Mouse (Mus musculus) neural tube, embryonic 11.5 days (tissue): ENCODE measurements around the gene Cdk10. TPM values are rescaled to one million over a fixed set of nuclear protein-coding genes. Genes with fewer than 3 reads are reported as not detected.
A peak's percentile ranks its signal among the peaks of the same experiment; 100 is the strongest.

Experiments
- ATAC-seq: fragments of 200-750 bp; cut with Nextera tagmentation; 2 replicates; pipeline ENCODE4 v1.8.0; 2017; ENCODE audit warnings: moderate number of reproducible peaks, mild to moderate bottlenecking, moderate TSS enrichment, moderate library complexity; ENCODE audit not compliant: insufficient read depth, low FRiP score, low TSS enrichment
- DNase-seq: peaks from one replicate; pipeline ENCODE4 v3.0.0-alpha.2; 2015; ENCODE audit warnings: low spot score
- H3K27ac ChIP-seq: fragments of 300-500 bp; sonication (generic); 2 replicates; pipeline ENCODE4 v1.5.1; 2014; ENCODE audit warnings: low read depth, mild to moderate bottlenecking, low read length
- H3K27me3 ChIP-seq: fragments of 300-500 bp; sonication (generic); 2 replicates; pipeline ENCODE4 v1.6.1; 2014; ENCODE audit warnings: mild to moderate bottlenecking, low read length, mixed read lengths; ENCODE audit not compliant: control insufficient read depth, insufficient read depth
- H3K36me3 ChIP-seq: fragments of 300-500 bp; sonication (generic); 2 replicates; pipeline ENCODE4 v1.6.1; 2014; ENCODE audit warnings: mild to moderate bottlenecking, low read length, moderate library complexity, mixed read lengths; ENCODE audit not compliant: control insufficient read depth, insufficient read depth
- H3K4me1 ChIP-seq: fragments of 300-500 bp; sonication (generic); 2 replicates; pipeline ENCODE4 v1.6.1; 2014; ENCODE audit warnings: low read length, mixed read lengths; ENCODE audit not compliant: control insufficient read depth, insufficient read depth
- H3K4me2 ChIP-seq: fragments of 300-500 bp; sonication (generic); 2 replicates; pipeline ENCODE4 v1.6.1; 2014; ENCODE audit warnings: low read depth, mild to moderate bottlenecking, moderate library complexity
- H3K4me3 ChIP-seq: fragments of 300-500 bp; sonication (generic); 2 replicates; pipeline ENCODE4 v1.5.1; 2014; ENCODE audit warnings: low read depth, low read length
- H3K9ac ChIP-seq: fragments of 300-500 bp; sonication (generic); 2 replicates; pipeline ENCODE4 v1.6.1; 2014; ENCODE audit warnings: mild to moderate bottlenecking, low read length
- H3K9me3 ChIP-seq: fragments of 300-500 bp; sonication (generic); 2 replicates; pipeline ENCODE4 v1.6.1; 2016; ENCODE audit warnings: low read length; ENCODE audit not compliant: control insufficient read depth
- WGBS: fragments of 180-500 bp; shearing (Covaris S2); extraction: QIAGEN DNeasy Blood & Tissue Kit; methylation state at CpG from one replicate; pipeline ENCODE4 v1.1.7; 2014; 5-methylcytosine and 5-hydroxymethylcytosine counted together
- polyA plus RNA-seq: library from polyadenylated mRNA; unstranded; fragments of >200 nt; fragmentation: Nextera tagmentation; extraction: Ambion mirVana; gene quantifications from 2 replicates; pipeline ENCODE4 v1.2.1, GENCODE M21; 2014

Cdk10 gene
- polyA plus RNA-seq, 1 experiment from 2014 or later: 35.5 TPM

DNA sequence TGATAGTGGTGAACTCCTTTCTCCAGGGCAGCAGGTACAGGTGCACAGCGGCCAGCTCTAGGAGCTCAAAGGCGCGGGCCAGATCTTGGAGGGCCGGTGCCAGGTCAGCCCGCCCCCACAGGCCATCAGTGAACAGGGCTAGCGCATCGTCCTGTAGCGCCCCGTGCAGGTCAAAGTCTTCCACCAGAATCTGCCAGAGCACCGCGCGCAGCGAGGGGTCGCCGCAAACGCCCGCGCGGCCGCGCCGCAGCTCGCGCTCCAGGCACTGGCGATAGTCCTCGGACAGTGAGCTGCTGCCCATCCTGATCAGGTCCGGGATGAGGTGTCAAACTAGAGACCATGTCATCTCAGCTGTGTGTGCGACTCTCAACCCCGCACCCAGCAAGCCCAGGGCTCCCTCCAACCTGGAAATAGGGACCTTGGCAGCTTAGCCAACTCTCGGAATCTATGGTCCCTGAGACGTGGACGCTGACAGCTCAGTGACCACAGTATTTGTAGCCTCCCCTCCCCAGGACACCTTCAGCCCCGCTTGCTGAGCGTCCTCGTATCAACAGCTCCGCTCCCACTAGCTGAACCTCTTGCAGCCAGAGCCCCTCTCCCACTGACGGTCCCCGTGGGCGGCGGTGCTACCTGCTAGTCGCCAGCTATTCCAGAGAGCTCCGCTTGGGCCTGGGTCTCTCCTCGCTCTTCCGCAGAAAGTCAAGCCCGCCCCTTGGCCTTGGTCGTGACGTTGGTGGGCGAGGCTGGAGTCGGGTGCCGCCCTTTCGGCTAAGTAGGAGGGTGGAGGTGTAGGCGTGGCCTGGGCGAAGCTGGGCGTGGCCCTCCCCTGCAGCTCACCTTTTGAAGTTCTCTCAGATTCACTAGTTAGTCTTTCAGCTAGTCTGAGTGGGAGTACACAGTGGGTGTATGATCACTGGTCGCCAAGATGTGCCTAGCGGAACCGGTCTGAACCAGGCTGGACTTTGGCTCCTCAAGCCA lies 11.2 kb downstream of the Cdk10 start, which contains the start of gene Spata2l:
TSS of gene Spata2l (minus strand) at position 714 of the 978 bp plus-strand sequence.
- no peak within 1 kb of the TSS for H3K27ac ChIP-seq
- peaks cover 9% of the 10 kb centered on the region; the same call in 1 of the 2 replicates for H3K4me1 ChIP-seq
- H3K9me3 ChIP-seq: no peaks in the 10 kb centered on the region
- H3K27me3 ChIP-seq: peaks cover 14% of the 10 kb centered on the region
- peak within 1 kb of the TSS; percentile 75 for H3K4me2 ChIP-seq
- peak; percentile 89 for DNase-seq
- peak; percentile 84 for ATAC-seq
- 2% methylated on average over 57 of the region's 57 CpGs for WGBS
- H3K36me3 ChIP-seq: no peaks in the 10 kb centered on the region
- H3K4me3 ChIP-seq: peak within 1 kb of the TSS; percentile 39
- H3K9ac ChIP-seq: peak within 1 kb of the TSS; percentile 49

DNA sequence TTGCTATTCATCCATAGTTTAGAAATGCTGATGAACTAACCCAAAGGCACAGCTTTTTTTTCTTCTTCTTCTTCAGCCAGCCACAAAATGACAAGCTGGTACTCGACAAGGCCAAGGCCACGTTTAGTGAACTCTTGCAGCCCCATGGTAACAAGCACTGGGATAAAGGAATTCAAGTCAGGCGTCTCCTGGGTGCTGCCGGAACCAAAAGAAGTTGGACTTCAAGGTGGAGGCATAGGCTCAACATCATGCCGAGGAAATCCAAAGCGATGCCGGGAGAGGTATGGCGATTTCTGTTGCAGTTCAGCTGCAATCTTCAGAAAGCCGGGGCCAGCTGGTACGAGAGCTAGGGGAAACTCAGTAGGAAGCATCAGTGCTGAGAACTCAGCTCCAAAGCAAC lies 14.8 kb downstream of the Cdk10 start:
- Histone ChIP-seq H3K4me1 (peaks cover 9% of the 10 kb centered on the region; the same call in 1 of the 2 replicates), H3K9me3 (no peaks in the 10 kb centered on the region), H3K27me3 (peaks cover 14% of the 10 kb centered on the region), H3K4me2 (no peak overlapping the region), H3K4me3 (no peak overlapping the region), H3K9ac (no peak overlapping the region), H3K36me3 (0 out of 2 replicates have a peak, but pooled peaks cover 2% of the 10 kb centered on the region), H3K27ac (no peak overlapping the region)
- no peak for DNase-seq
- ATAC-seq: no peak
- WGBS: 88% methylated on average over 10 of the region's 10 CpGs

DNA sequence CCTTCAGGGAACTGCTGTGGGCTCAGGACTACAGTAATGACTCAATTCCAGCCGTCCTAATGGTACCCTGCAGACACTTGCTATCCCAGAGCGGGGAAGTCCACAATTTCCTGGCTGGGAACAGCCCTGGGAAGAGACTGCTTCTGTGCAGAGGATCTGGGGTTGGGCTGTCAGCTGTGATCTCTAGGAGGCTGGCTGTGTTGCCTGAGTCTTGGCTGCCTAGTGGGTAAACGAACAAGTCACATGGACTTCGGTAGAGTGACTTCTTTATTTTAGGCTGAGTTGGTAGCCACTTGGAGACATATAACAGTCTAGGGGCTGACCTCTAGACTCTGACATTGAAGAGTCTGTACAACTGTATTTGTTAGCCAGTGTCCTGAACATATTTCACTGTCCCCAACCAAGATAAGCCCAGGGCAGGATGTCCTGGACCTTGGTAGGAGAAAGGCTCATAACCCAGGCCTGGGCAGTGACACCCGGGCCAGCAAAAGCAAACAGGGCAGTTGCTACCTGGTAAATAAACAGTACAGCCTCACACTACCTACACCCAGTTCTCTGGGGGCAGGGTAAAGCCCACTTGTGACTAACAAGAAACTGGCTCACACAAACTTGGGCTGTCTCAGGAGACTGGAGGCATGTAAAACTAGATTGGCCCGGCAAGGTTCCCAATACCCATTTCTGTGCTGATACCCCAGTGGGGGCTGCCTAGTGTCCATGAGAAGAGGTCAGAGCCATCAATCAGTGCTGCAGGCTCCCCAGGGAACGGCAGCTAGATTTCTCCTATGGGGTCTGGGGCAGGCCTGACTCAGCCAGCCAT lies 17.7 kb downstream of the Cdk10 start:
- H3K27me3 ChIP-seq: no peaks in the 10 kb centered on the region
- no peak overlapping the region for H3K9ac ChIP-seq
- no peaks in the 10 kb centered on the region for H3K4me1 ChIP-seq
- no peak for ATAC-seq
- H3K4me2 ChIP-seq: no peak overlapping the region
- H3K36me3 ChIP-seq: peaks cover 15% of the 10 kb centered on the region
- H3K9me3 ChIP-seq: no peaks in the 10 kb centered on the region
- no peak for DNase-seq
- H3K4me3 ChIP-seq: no peak overlapping the region
- WGBS: 85% methylated on average over 7 of the region's 7 CpGs
- H3K27ac ChIP-seq: no peak overlapping the region

DNA sequence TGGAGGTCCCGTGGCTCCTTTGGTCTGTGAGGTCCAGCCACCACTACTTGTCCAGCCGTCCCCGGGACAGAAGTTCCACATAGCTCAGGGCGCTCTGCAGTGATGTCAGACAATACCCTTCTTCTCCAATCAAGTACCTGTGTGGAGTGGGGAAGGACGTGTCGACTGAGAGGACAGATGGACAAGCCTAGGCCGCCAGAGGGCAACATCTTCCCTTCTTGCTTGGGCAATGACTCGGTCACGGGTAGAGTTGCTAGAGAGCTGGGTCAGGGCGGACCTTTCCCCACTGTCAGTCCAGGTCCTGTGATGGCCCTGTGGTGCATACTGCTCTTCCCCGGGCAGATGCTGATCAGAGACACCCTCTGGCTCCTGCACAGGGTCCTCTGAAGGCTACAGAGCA lies 18.4 kb downstream of the Cdk10 start:
- DNase-seq: no peak
- Histone ChIP-seq H3K27me3 (no peaks in the 10 kb centered on the region), H3K4me3 (no peak overlapping the region), H3K27ac (no peak overlapping the region), H3K9ac (no peak overlapping the region), H3K36me3 (peaks cover 22% of the 10 kb centered on the region), H3K4me1 (no peaks in the 10 kb centered on the region), H3K9me3 (no peaks in the 10 kb centered on the region), H3K4me2 (no peak overlapping the region)
- 74% methylated on average over 11 of the region's 11 CpGs for WGBS
- no peak for ATAC-seq

DNA sequence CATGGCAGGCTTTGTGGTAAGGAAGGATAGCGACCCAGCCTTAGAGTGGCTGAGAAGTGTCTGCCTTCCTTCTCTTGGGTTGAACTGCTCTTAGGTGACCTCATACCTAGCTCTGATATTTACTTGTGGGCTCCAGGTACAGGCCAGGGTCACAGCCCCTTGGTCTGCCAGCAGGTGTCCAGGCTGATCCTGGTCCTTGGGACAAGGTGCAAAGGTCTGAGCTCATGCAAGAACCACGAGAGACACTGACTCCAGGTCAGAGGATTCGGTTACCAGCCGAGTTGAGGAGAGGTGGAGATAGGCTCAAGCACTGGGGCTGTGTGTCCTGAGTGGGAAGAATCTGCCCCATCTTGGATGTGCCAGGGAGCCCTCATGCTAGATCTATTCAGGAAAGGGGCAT lies 19.7 kb downstream of the Cdk10 start:
- Histone ChIP-seq H3K27me3 (no peaks in the 10 kb centered on the region), H3K27ac (no peak overlapping the region), H3K9me3 (no peaks in the 10 kb centered on the region), H3K9ac (no peak overlapping the region), H3K4me3 (no peak overlapping the region), H3K4me1 (no peaks in the 10 kb centered on the region), H3K36me3 (peaks cover 22% of the 10 kb centered on the region), H3K4me2 (no peak overlapping the region)
- DNase-seq (no peak), ATAC-seq (no peak)
- WGBS: 91% methylated on average over 4 of the region's 4 CpGs

DNA sequence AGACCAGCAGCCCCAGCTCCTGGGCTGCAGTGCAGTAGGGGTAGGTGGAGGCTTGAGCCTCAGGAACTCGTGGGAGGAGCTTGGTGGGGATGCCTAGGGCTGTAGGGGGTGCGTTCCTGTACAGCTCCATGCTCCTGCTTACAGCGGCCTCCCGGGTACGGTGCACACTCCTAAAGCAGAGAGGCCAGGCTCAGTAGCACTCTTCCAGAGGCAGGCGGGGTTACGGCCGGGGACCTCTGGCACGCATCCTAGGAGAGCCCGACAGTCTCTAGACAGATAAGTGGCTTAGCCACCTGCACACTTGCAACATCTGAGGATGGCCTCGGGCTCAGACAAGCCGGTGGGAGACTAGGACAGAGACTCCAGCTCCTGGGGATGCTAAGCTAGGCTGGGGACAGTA lies 20.9 kb downstream of the Cdk10 start:
- 92% methylated on average over 12 of the region's 12 CpGs for WGBS
- no peak for ATAC-seq
- Histone ChIP-seq H3K9me3 (no peaks in the 10 kb centered on the region), H3K4me3 (no peak overlapping the region), H3K4me1 (no peaks in the 10 kb centered on the region), H3K4me2 (no peak overlapping the region), H3K36me3 (peaks cover 23% of the 10 kb centered on the region), H3K27ac (no peak overlapping the region), H3K9ac (no peak overlapping the region), H3K27me3 (no peaks in the 10 kb centered on the region)
- DNase-seq: no peak

DNA sequence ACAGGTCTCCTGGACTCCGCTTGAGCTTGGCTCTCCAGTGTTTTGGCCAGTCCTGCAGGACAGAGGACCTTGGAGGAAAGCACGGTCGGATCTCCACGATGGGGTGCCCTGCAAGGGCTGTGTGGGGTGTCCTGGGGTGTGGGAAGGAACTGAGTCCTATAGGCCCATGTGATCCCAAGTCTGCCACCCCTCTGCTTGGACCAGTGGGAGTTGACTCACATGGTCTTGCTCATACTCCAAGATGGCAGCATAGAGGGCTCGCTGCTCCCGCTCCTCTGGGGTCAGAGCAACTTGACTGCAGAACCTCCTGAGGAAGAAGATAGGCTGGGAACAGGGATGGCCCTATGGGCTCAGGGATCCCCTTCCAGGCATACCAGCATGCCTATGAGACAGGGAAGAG lies 23.1 kb downstream of the Cdk10 start:
- peaks cover 1% of the 10 kb centered on the region; the same call in 1 of the 2 replicates for H3K4me1 ChIP-seq
- H3K9me3 ChIP-seq: no peaks in the 10 kb centered on the region
- WGBS: 92% methylated on average over 6 of the region's 6 CpGs
- H3K27ac ChIP-seq: no peak overlapping the region
- H3K4me2 ChIP-seq: no peak overlapping the region
- H3K36me3 ChIP-seq: peaks cover 28% of the 10 kb centered on the region
- no peaks in the 10 kb centered on the region for H3K27me3 ChIP-seq
- DNase-seq (no peak), ATAC-seq (no peak)
- H3K4me3 ChIP-seq: no peak overlapping the region
- H3K9ac ChIP-seq: no peak overlapping the region; the same call in 1 of the 2 replicates

DNA sequence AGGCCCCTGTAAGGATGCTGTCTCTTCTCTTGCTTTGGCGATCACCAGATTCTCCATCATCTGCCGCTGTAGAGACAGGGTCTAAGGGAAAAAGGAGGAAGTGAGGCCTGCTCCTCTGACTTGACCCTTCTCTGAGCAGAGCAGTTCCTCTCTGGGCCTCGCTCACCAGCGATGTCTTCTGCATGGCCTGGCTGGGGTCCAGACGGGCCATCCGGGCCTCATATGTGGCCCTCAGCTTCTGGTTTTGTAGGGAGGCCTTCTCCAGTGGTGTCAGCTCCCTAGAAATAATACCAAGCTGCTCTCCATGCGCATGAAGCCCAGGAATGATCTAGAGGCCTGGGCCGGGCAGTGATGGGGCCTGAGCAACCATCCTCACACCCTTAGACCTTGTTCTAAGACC lies 24.0 kb downstream of the Cdk10 start:
- ATAC-seq: no peak
- H3K4me3 ChIP-seq: no peak overlapping the region
- 94% methylated on average over 8 of the region's 8 CpGs for WGBS

More for the DNA sequence above, 24.0 kb downstream of the Cdk10 start:
- Histone ChIP-seq H3K9ac (no peak overlapping the region), H3K36me3 (peaks cover 26% of the 10 kb centered on the region), H3K4me1 (peaks cover 8% of the 10 kb centered on the region), H3K27me3 (no peaks in the 10 kb centered on the region), H3K4me2 (no peak overlapping the region), H3K27ac (no peak overlapping the region), H3K9me3 (no peaks in the 10 kb centered on the region)
- DNase-seq: no peak
